Mouse (Mus musculus) ovary, adult 18-20 months (tissue): ENCODE data around the gene Bcl7a.
A peak's percentile ranks its signal among the peaks of the same experiment; 100 is the strongest.

Experiments used
- DNase-seq: peaks from one replicate; pipeline ENCODE4 v3.0.0; 2022; ENCODE audit warnings: low spot score, mixed read lengths

Gene Bcl7a

DNA sequence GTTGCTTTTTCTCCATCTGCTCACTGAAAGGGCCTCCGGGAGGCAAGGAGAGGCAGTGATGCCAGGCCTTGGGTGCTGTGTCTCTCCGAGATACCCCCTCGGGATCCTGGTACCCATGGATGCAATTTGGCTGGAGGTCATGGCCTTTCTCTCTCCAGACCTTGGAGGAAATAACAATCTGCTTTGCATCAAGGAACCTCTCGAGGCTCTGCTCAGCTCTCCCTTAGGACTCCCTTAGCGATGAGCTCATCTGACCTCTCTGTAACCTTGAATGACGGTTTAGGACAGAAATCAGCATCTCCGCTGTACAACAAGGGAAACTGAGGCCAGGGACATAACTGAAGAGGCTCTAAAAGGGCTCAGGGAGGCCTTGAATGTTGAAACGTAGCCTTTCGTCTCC lies 35.1 kb downstream of the Bcl7a start:
- no peak for DNase-seq

DNA sequence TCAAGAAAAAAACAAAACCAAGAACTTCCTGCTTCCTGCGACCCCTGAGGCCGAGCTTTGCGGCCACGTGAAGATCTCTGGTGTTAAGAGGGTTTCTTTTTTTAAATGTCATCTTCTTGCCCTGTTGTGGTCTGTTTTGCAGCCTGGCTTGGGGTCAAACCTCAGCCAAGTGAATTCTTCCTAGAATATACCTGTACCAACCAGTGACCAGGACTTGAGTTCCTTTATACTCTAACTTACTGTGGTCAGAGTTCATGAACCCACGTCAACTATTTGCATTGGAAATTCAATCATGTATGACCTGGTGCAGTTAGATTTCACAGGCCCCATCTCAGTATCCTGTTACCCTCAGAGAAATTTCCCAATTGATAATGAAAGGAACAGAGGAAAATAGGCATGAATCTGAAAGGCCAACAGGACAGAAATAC lies 35.9 kb downstream of the Bcl7a start:
- no peak for DNase-seq

DNA sequence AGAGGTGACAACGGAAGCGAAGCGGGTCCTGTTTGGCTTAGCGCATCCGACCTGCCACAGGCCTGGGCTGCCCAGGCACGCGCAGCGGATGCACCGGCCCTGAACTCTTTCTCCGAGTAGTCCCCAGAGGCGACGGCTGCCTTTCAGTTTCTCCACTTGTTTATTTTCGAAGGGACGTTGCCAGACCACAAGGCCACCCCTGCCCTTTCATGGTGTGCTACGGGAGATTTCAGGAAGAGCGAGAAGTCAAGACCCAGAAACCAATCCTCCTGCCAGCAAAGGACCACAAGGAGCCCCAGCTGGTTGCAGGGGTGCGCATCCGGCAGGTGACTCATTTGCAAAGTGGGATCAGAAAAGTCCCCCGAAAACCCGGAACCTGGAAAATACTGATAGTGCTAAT lies 38.3 kb downstream of the Bcl7a start:
- peak; percentile 48 for DNase-seq

DNA sequence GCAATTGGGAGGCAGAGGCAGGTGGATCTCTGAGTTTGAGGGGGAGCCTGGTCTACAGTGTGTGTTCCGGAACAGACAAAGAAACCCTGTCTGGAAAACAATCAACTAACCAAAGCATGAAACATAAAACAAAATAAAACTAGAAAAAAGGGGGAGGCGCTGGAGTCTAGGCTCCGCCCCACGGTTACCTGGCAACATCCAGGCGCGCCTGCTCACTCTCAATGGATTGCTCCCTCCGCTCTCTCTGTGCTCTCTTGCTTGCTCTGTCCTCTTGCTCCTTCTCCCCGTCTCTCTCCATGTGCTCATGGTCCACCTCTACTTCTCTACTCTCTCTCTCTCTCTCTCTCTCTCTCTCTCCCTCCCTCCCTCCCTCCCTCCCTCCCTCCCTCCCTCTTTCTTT lies 39.1 kb downstream of the Bcl7a start:
- DNase-seq = no peak

DNA sequence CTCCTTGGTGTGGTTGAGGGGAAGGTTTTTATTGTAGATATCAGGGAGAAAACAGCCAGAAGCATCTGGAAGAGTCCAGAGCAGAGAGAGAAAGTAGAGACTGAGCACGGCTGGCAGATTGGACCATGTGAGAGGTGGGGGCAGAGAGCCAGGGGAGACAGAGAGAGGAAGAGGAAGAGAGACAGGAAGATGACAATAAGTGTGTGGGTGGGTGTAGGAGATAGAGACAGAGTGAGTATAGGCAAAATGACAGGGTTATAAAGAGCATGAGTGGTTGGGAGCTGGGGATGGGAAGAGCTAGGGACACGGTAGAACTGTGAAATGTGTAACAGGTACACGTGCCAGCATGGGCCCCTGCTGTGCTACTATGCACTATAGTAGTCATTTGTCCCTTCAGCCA lies 44.8 kb downstream of the Bcl7a start:
- no peak for DNase-seq

DNA sequence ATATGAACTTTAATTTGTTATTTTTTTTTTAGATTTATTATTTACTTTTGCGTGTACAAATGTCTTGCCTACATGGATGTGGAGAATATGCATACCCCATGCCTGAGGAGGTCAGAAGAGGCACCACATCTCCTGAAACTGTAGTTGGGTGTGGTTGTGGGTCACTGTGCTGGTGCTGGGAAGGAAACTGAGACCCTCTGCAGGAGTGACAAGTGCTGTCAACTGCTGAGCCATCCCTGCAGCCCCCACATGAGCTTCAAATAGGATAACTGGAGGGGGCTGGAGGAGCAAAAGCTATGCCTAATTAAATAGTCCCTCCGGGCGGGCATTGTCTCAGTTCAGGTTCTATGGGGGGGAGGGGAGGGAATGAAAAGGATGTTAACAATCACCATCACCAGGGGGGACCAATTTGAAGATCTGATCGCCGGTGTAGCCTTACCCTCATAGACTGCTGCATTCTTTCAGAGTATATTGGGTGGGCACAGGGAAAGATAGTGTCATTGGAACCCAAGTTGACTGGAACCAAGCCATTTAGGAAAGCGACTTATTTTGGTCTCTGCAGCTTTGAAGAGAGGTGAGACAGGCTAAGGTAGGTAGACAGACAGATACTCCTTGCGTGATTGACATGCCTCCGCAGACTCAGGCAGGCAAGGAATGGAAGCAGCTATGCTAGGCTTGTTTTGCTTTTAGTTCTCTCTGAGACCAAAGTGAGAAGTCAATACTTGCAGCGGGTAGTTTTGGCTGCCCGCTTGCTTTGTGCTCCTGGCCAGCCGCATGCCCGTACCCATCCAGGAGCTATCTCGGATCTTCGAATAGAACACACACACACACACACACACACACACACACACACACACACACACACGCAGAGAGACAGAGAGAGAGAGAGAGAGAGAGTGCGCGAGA lies 47.2 kb downstream of the Bcl7a start:
- no peak for DNase-seq

DNA sequence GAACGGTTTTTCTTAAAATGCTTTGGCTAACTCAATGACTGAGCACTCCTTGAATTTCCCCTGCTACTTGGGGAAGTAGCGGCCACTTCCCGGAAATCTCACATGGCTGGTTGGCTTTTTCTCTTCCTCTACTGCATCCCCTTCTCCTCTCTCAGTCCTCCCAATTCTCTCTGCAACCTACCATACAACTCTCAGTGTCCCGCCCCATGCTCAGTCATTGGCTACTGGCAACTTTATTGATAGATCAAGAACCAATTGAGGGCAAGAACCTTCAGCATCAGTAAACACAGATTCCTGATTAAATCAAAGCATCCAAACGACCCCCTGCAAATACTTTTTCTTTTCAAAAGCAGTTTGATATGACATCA lies 47.8 kb downstream of the Bcl7a start:
- DNase-seq = no peak

DNA sequence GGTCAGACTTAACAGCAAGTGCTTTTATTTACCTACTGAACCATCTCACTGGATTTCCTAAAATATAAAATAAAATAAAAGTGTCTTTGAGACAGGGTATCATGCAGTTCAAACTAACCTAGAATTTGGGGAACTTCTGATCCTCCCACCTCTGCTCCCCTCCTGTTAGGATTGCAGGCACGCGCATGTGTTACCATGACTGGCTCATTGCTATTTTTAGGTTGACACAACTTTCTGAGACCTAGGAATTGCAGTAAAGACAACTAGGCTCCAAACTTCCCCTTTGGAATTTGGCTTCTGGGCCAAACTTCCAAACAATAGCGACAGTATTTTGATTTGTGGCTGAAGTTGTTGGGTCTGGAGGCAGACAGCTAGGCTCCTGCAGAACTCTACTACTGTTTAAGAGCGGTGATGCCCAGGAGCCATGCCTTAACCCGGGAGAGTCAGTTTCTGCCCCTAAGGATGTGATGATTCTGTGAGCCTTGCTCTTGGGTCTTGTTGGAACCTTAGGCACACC lies 50.2 kb downstream of the Bcl7a start:
- no peak for DNase-seq

DNA sequence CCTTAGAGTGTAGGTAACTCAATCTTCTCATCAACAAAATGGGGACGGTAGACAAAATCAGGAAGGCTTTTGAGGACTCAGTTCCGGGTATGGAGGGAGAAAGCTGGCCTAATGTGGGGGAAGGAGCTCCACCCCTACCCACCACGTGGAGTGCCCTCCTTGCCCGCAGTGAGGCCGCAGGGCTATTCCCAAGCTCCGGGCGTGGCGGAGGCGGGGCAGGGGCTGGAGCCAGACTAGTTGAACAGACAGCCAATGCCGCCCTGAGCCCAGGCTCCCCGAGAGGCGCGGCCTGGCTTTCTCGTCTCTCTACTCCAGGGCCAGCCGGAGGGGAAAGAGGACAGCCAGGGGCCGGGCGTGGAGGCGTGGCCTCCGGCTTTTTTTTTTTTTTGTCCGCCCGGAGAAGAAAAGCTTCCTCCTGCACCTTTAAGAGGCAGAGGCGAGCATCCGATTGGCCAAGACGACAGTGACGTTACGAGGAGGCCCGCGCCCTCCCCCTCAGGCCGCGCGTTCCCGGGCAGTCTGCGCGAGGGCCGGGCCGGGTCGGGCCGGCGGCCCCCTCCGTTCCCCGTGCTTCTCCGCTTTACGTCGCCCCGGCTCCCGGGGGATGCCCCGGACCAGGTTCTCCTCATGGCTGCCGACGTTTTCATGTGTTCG lies 50.8 kb downstream of the Bcl7a start, which contains the start of gene Mlxip:
Gene Mlxip (plus strand): TSS at position 496 of the 654 bp plus-strand sequence.
- peak; percentile 98 for DNase-seq

DNA sequence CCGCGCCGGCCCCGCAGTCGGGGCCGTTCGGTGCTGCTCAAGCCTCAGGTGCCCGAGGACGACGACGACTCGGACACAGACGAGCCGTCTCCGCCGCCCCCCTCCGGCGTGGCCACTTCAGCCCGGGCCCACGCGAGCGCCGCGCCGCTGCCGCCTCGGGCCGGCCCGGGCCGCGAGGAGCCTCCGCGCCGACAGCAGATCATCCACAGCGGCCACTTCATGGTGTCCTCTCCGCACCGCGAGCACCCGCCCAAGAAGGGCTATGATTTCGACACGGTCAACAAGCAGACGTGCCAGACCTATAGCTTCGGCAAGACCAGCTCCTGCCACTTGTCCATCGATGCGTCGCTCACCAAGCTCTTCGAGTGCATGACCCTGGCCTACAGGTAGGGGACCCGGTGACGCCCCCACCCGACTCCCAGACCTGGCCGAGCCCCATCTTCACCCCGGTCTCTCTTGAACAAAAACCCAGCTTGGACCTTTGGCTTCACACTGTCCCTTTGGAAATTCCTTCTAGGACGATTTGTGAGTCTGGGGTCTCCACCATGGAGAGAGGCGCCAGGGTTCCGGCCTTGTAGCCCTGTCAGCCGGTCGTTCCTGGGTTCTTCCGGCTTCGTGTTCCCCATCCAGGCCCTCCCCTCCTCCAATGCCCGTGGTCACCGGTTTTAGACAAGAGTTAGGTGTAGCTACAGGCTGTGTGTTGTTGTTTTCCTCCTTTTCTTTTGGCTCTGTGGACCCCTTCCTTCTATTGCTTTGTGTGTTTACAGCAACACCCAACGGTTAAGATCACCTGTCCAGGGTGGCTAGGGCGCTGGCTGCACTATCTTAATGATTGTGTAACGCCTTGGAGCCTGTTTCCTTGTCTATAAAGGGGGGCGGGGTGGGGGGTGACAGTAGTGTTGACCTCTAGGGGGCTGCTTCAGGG lies 51.6 kb downstream of the Bcl7a start:
- no peak for DNase-seq

DNA sequence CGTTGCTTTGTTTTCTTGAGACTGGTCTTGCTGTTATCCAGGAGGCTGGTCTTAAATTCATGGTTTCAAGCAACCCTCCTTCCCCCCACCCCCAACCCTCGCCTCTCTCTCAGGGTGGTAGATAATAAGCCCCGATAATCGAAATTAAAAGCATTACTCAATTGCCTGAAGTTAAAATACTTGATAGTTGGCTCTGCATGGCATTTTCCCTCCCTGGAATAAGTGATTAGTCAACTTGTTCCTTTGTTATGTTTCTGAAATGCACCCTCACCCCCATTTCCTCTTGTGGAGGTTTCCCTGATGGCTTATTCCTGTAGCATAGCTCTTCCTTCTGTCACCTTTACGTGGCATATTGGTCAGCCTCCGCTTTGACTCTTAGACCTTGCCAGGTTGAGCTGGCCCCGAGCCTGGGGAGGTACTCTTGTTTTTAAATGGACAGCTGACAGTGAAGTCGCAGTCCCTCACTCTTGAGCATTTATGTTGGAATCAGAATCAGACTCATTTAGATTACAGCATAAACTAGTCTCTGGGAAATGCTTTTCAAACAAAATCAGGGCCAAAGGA lies 53.3 kb downstream of the Bcl7a start:
- no peak for DNase-seq

DNA sequence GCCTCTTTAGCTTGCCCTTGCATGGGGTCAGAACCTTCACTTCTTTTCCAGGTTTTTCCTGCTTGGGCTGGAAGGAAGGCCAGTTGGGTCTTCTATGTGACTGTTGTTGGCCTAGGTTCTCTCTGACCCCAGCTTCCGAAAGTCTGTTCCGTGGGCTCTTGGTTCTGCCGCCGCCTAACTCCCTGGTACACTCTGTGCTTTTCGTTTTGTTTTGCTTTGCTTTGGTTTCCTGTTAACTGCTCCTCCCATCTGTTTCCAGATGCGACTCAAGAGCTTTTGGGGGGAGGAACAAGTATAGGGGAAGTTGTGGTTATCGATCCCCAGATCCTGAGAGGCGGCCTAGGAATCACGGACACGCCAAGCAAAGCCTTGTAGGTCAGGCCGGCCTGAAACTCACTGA lies 54.2 kb downstream of the Bcl7a start:
- DNase-seq = no peak

DNA sequence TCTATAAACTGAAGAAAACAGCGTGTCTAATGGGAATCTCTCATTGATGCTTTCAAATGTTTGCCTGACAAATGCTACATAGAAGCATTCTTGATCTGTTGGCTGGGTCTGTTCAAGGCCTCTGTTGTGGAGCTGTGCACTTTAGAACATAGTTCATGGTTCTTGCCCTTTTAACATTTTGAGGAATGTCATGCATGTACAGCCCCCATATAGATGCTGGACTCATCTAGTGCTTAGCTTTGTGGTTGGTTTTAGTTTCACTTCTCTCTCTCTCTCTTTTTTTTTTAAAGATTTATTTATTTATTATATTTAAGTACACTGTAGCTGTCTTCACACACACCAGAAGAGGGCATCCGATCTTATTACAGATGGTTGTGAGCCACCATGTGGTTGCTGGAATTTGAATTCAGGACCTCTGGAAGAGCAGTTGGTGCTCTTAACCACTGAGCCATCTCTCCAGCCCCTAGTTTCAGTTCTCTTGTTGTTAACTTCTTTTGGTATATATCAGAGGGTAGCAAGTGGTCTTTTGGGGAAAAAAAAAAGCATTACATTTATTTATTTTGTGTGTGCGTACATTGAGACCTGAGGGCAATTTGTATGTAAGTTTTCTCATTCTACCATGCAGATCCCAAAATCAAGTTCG lies 55.3 kb downstream of the Bcl7a start:
- DNase-seq = no peak

DNA sequence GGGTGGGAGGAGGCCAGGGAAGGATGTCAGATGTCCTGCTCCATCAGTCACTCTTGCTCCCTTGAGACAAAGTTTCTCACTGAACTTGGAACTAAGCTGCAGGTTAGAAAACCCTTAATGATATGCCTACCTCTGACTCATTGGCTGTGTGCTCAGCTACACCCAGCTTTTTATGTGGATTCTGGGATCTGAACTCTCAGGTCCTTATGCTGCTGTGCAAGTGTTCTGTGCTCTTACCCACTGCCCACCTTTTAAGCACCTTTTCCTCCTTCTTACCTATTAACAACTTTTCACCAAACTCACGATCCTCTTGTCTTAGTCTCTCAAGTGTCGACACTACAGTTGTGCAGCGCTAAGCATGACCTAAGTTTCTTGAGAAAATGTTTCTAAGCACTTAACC lies 60.8 kb downstream of the Bcl7a start:
- no peak for DNase-seq

DNA sequence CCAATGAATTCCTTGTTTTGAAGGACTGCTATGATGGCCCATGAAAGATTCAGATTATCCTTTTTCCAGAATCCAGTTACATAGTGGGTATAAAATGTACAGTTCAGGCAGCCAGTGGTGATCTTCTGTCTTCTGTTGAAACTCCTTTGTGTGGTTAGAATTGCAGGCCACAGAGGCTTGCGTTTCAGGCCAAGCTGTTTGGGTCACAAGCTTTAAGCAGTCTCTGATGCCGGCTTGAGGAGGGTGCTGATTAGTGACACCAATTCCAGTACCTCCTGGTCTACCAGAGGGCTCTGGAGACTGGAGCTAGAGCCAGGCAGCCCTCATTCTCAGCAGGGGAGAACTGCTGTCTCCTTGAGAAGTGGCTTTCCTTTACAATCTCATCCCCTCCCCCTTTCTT lies 63.3 kb downstream of the Bcl7a start:
- DNase-seq = no peak

DNA sequence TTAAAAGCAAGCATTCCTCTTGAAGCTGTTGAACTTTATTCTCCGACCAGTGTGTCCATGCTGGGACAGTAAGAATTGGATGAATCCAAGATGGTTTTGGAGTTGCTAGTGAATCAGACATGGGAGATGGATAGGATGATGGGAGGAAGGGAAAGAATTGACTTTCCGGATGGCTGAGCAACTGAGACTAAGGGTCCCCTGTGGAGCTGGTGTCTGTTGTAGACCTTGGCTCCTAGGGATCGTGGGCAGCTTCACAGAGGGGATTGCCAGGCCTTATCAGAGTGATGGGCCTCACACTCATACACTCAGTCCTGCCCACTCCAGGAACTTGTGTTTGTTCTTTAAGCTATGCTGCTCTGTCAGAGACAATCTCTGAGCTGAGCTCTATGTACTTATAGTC lies 64.5 kb downstream of the Bcl7a start:
- no peak for DNase-seq

DNA sequence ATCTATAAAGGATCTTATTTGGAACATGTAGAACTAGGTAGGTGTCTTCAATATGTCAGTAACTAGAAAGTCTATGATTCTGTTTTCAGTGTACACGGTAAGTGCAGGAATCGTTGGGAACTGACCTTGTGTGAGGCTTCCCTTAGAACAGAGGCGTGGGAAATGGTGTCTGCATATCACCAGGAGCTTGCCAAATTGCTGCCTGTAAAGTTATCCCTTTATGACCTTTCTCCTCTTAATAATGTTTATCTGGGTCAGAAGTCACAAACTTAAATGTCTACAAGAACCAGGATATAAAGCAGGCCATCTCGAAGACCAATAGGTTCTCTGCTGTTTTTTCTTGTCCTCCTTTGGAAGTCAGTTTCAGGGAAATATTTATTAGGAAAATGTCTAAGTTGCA lies 68.6 kb downstream of the Bcl7a start:
- DNase-seq = no peak

DNA sequence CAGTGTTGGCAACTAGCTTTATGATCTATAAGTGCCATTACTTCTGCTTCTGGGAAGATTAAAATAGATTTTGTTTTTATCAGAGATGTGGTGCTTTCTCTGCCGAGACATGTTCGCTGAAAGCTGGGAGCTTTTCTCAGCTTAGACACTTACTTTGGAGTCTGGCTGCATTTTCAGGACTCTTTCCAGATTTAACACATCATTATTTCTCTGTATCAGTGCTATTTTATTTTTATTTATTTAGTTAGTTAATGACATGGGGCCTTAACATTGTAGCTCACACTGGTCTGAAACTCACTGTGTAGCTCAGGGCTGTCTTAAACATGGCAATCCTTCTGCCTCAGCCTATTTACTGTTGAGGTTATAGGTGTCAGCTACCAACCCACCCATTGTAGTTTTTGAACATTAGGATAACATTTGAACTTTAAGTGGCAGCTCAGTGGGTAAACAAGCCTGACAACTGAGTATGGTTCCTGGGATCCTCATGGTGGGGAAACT lies 70.3 kb downstream of the Bcl7a start:
- DNase-seq = no peak

DNA sequence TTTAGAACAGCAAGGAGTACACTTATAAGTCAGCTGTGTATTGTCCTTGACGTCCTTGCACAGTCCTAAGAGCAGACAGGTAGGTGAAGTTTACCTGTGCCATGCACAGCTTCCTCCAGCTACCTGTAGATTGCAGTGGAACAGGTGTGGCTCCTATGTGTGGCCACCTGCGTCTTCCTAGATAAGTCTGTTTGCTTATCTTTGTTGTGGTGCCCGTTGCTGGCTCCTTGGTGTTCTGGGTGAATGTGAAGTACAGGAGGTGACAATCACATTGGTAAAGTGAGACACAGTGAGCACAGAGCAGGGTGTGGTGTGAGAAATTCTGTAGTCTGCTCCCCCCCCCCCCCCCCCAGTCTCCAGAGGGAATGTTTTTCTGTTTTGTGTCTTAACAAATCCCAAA lies 72.5 kb downstream of the Bcl7a start:
- no peak for DNase-seq

DNA sequence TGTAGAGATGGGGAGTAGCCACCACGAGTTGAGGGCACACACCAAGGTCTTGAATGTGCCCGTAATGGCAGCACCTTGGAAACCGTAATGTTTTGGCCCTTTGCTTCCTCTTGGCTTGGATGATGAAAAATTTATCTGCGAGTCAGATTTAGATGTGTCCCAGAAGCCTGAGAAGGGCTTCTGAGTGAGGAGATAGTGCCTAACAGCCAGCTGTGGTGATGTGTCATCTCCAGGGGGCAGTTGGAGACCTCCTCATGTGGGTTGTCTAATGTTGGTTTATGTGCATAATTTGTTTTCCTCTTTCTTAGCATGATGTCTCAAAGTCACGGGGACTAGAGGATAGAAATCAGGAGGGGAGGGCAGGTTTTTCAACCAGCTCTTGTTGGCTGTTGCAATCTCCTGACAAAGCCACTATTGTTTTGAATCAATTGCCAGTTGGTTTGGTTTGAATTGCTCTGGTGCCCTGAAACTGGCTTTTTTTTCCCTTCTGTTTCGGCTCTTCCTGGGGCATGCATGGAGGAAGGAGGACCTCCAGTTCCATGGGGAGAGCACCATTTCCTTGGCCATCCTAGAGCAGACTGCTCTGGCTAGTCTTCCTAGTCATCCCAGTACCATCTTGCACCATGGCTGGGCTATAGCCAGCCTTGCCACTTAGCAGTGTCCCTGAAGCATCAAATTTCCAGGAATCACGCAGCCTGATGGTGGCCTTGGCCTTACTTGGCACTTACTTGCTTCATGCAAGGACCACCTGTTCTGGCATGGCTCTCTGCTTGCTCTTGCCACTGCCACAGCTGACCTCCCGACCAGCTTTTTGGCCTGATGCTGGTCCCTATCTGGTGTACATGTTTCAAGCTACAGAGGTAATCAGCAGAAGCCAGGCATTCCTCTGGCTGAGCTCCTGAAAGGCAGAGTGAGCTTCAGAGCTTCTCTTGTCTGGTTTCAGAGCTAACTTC lies 73.2 kb downstream of the Bcl7a start:
- DNase-seq = no peak
